Mouse (Mus musculus) G1E-ER4 (cell line): ENCODE measurements around the gene Mypop. TPM values are rescaled to one million over a fixed set of nuclear protein-coding genes. Genes with fewer than 3 reads are reported as not detected.

ENCODE experiments used
- GATA1 ChIP-seq: IDR thresholded peaks from one replicate; pipeline ENCODE4 v1.8.0; 2012; ENCODE audit warnings: low read length, inconsistent platforms
- polyA plus RNA-seq: library from polyadenylated mRNA; stranded (reverse); fragments of >175 nt; gene quantifications from 2 replicates; pipeline ENCODE4 v1.2.3, GENCODE M21; 2012

Mypop gene
- polyA plus RNA-seq, 1 experiment: 38.6 TPM

- TF ChIP-seq GATA1: no peak
Observed at GRCm38 (mm10) chr7:19028067-19028466, 37.0 kb downstream of the Mypop start.

- TF ChIP-seq GATA1: no peak
Observed at GRCm38 (mm10) chr7:19029084-19029653, 38.1 kb downstream of the Mypop start.

- TF ChIP-seq GATA1: no peak
Observed at GRCm38 (mm10) chr7:19031641-19032040, 40.6 kb downstream of the Mypop start.

GRCm38 (mm10) chr7:19044616-19045015 lies 53.6 kb downstream of the Mypop start:
- TF ChIP-seq GATA1: no peak

GRCm38 (mm10) chr7:19046286-19047069 lies 55.4 kb downstream of the Mypop start:
- no peak for TF ChIP-seq GATA1

- no peak for TF ChIP-seq GATA1
Observed at GRCm38 (mm10) chr7:19048006-19048527, 57.0 kb downstream of the Mypop start.

GRCm38 (mm10) chr7:19049252-19049651 lies 58.2 kb downstream of the Mypop start:
- no peak for TF ChIP-seq GATA1

GRCm38 (mm10) chr7:19050172-19050571 lies 59.1 kb downstream of the Mypop start:
- no peak for TF ChIP-seq GATA1

GRCm38 (mm10) chr7:19051161-19051560 lies 60.1 kb downstream of the Mypop start:
- TF ChIP-seq GATA1: no peak

Other genes starting within 250 kb of the Mypop start
- gene Psg19, start 192.7 kb upstream of the Mypop start, polyA plus RNA-seq: not detected in 2 replicates
- gene Psg17, start 169.6 kb upstream of the Mypop start, polyA plus RNA-seq: not detected in 2 replicates
- not detected in 2 replicates for gene Mill2, start 151.3 kb upstream of the Mypop start, polyA plus RNA-seq
- not detected in 2 replicates for gene Pglyrp1, start 119.9 kb upstream of the Mypop start, polyA plus RNA-seq
- 81.8 and 103 TPM in 2 replicates for gene Ccdc61, start 80.8 kb upstream of the Mypop start, polyA plus RNA-seq
- gene Nova2, start 65.4 kb upstream of the Mypop start, polyA plus RNA-seq: not detected in 2 replicates
- gene Nanos2, start 3.8 kb upstream of the Mypop start, polyA plus RNA-seq: not detected in 2 replicates
- 175 and 217 TPM in 2 replicates for gene Irf2bp1, start 12.8 kb downstream of the Mypop start, polyA plus RNA-seq
- 0.04 TPM in 1 of 2 replicates, not detected in the other for gene Foxa3, start 32.3 kb downstream of the Mypop start, polyA plus RNA-seq
- gene Sympk, start 33.1 kb downstream of the Mypop start, polyA plus RNA-seq: 336 and 348 TPM in 2 replicates
- gene Rsph6a, start 63.4 kb downstream of the Mypop start, polyA plus RNA-seq: 0.04 and 0.06 TPM in 2 replicates
- 170 and 197 TPM in 2 replicates for gene Dmwd, start 85.0 kb downstream of the Mypop start, polyA plus RNA-seq
- 71.8 and 88.9 TPM in 2 replicates for gene Dmpk, start 92.6 kb downstream of the Mypop start, polyA plus RNA-seq
- gene Six5, start 103.3 kb downstream of the Mypop start, polyA plus RNA-seq: 20.3 and 21.4 TPM in 2 replicates
- gene Gm4969, start 127.1 kb downstream of the Mypop start, polyA plus RNA-seq: not detected in 2 replicates
- 26.5 and 28.7 TPM in 2 replicates for gene Fbxo46, start 128.6 kb downstream of the Mypop start, polyA plus RNA-seq
- gene Qpctl, start 158.0 kb downstream of the Mypop start, polyA plus RNA-seq: 11.6 and 11.8 TPM in 2 replicates
- 80.6 and 135 TPM in 2 replicates for gene Snrpd2, start 158.5 kb downstream of the Mypop start, polyA plus RNA-seq
- 2.0 and 3.0 TPM in 2 replicates for gene Gipr, start 174.9 kb downstream of the Mypop start, polyA plus RNA-seq
- 26.9 and 30.2 TPM in 2 replicates for gene Eml2, start 185.2 kb downstream of the Mypop start, polyA plus RNA-seq
- gene Gpr4, start 221.3 kb downstream of the Mypop start, polyA plus RNA-seq: 0.11 and 0.17 TPM in 2 replicates
- gene Opa3, start 237.1 kb downstream of the Mypop start, polyA plus RNA-seq: 15.7 and 17.2 TPM in 2 replicates